8 mouse cellular contexts compared by ENCODE assay signal in genomic region chr2:160872890-160873382, GRCm38 (mm10). TPM values are rescaled to one million over a fixed set of nuclear protein-coding genes. Genes with fewer than 3 reads are reported as not detected.
DNase-seq lines count a peak whose midpoint lies in the region; ATAC-seq lines count a peak whose summit lies in the region.

Gene Zhx3, minus strand, starts transcription at chr2:160872998.

- peak; percentile 96 for DNase-seq in adrenal gland, adult 2 months
- DNase-seq in embryo, embryonic 10.5 days (ENCODE audit: low spot score): peak; percentile 98
- peak; percentile 95 for DNase-seq in gastrocnemius, postnatal 14 days
- DNase-seq in induced T-regulatory cell, adult 2 months (ENCODE audit: low read depth): peak; percentile 93
- DNase-seq in left cerebral cortex, postnatal 10 days (ENCODE audit: extremely low spot score in 1 of 2, low spot score in 2 of 2): peak; percentile 89 to 97
- DNase-seq in right cerebral cortex, postnatal 14 days: peak; percentile 90
- DNase-seq in urinary bladder, postnatal 36 days (ENCODE audit: low spot score in 2 of 2): peak; percentile 76 to 90

- intact Hi-C loops in gastrocnemius, postnatal 14 days (cut with DNase I; ENCODE audit: low total_unique reads): no loop called here
- intact Hi-C loops in left cerebral cortex, postnatal 10 days (cut with DNase I): loop anchor here (5.0 kb wide), 2 partner anchors 86 to 141 kb away; partner anchors contain the start of gene Plcg1

- peak; percentile 92 for ATAC-seq in megakaryocyte progenitor cell, adult 5-6 weeks (replicated peaks; ENCODE audit: poor library complexity)

RNA-seq across cellular contexts. Expression of gene Zhx3, which starts in this region (rescaled TPM):
- 100 to 1,000 TPM in 1 of 2 experiments, 10 to 100 TPM in 1; 54.7 to 103 TPM for total RNA-seq in adrenal gland, adult 2 months (2021)
- polyA plus RNA-seq in adrenal gland, adult 2 months (2012; rRNA removed): 17.6 and 20.3 TPM in 2 replicates
- 10 to 100 TPM; 43.4 to 44.8 TPM for total RNA-seq in gastrocnemius, postnatal 14 days (2021)
- total RNA-seq in left cerebral cortex, postnatal 10 days (2021): 10 to 100 TPM; 66.7 to 78.4 TPM
- 5.9 and 7.3 TPM in 2 replicates for total RNA-seq in megakaryocyte progenitor cell, adult 5-6 weeks (2015)
- 3.1 and 8.3 TPM in 2 replicates for total RNA-seq in megakaryocyte progenitor cell, adult 5-6 weeks (2017)

Comparison
In these comparisons a context has a peak if more than half of its experiments do, and no peak if none do; other contexts are left out.
1. Peak in every context shown above with its lines: DNase-seq and ATAC-seq.
2. RNA of gene Zhx3 (total RNA-seq): 54.7 to 103 TPM in adrenal gland, adult 2 months, 66.7 to 78.4 TPM in left cerebral cortex, postnatal 10 days and 43.4 to 44.8 TPM in gastrocnemius, postnatal 14 days; 3.1 to 8.3 TPM in megakaryocyte progenitor cell, adult 5-6 weeks; every median in the first group is over 4 times any median in the second.